Mouse (Mus musculus): Measurements from ENCODE around the gene Fgfr4.

GRCm38 (mm10) chr13:55211221-55212010, 59.0 kb downstream of the Fgfr4 start:
- no peak for TF ChIP-seq CTCF (IDR thresholded peaks at IDR 0.05; ENCODE audit: control insufficient read depth, insufficient read depth, insufficient read length)
- no peak for TF ChIP-seq MYOG (IDR thresholded peaks at IDR 0.05; ENCODE audit: control insufficient read depth, extremely low read depth, insufficient read length)
- TF ChIP-seq MAX (IDR thresholded peaks at IDR 0.05) = no peak
- no peak for TF ChIP-seq USF1 (IDR thresholded peaks at IDR 0.05; ENCODE audit: low read depth)
- no peak for TF ChIP-seq FOSL1 (IDR thresholded peaks at IDR 0.05; ENCODE audit: insufficient read depth, low read length, poor library complexity, severe bottlenecking)
- TF ChIP-seq MYOD1 (IDR thresholded peaks at IDR 0.05; ENCODE audit: control insufficient read depth, insufficient read length, low read depth) = no peak

Data from C2C12 (cell line).